ENCODE assay signal across 7 mouse cellular contexts in genomic region chr2:128211022-128211880, GRCm38 (mm10).
DNase-seq lines count a peak whose midpoint lies in the region; ATAC-seq lines count a peak whose summit lies in the region.

No protein-coding gene starts in this region.

- peak overlapping the region; percentile 75 for H3K27ac ChIP-seq in embryonic facial prominence, embryonic 10.5 days (replicated peaks)
- peak overlapping the region; percentile 45; the same call in 1 of the 2 replicates for H3K27ac ChIP-seq in intestine, embryonic 16.5 days (ENCODE audit: low read length)

- WGBS in embryonic facial prominence, embryonic 10.5 days: 10% methylated on average over 19 of the region's 19 CpGs
- WGBS in intestine, embryonic 16.5 days: 19% methylated on average over 19 of the region's 19 CpGs

- H3K9me3 ChIP-seq in embryonic facial prominence, embryonic 10.5 days: no peaks in the 10 kb centered on the region
- no peaks in the 10 kb centered on the region for H3K9me3 ChIP-seq in intestine, embryonic 16.5 days (ENCODE audit: control insufficient read depth, low read length)

- H3K9ac ChIP-seq in intestine, embryonic 16.5 days (ENCODE audit: low read depth, low read length): no peak overlapping the region; the same call in 1 of the 2 replicates

- H3K36me3 ChIP-seq in embryonic facial prominence, embryonic 10.5 days (replicated peaks): no peaks in the 10 kb centered on the region
- no peaks in the 10 kb centered on the region for H3K36me3 ChIP-seq in intestine, embryonic 16.5 days (ENCODE audit: control insufficient read depth, insufficient read depth, low read length)

- H3K27me3 ChIP-seq in embryonic facial prominence, embryonic 10.5 days (replicated peaks; ENCODE audit: low read depth, poor library complexity, severe bottlenecking): peaks cover 4% of the 10 kb centered on the region; the same call in 1 of the 2 replicates
- no peaks in the 10 kb centered on the region for H3K27me3 ChIP-seq in intestine, embryonic 16.5 days (replicated peaks; ENCODE audit: control insufficient read depth, insufficient read depth, low read length)

- peak overlapping the region; percentile 31 for H3K4me3 ChIP-seq in embryonic facial prominence, embryonic 10.5 days
- H3K4me3 ChIP-seq in intestine, embryonic 16.5 days (ENCODE audit: low read length): 0 out of 2 replicates have a peak overlapping the region, but pooled peaks have one; percentile 0

- ATAC-seq in intestine, embryonic 16.5 days: peak; percentile 84
- ATAC-seq in erythroblast, adult 5-6 weeks (replicated peaks; ENCODE audit: low FRiP score, poor library complexity, severe bottlenecking): no peak

- H3K4me1 ChIP-seq in embryonic facial prominence, embryonic 10.5 days: peaks cover 25% of the 10 kb centered on the region
- H3K4me1 ChIP-seq in intestine, embryonic 16.5 days (ENCODE audit: control insufficient read depth, insufficient read depth, low read length): peaks cover 23% of the 10 kb centered on the region

- DNase-seq in Muller cell, postnatal 12 days (ENCODE audit: inconsistent ontology term): peak; percentile 17
- DNase-seq in embryonic facial prominence, embryonic 10.5 days (ENCODE audit: low spot score): peak; percentile 38
- peak; percentile 22 for DNase-seq in lung, postnatal 25 days (ENCODE audit: low spot score)
- no peak for DNase-seq in right cerebral cortex, postnatal 36 days (ENCODE audit: low spot score in 2 of 2)
- no peak for DNase-seq in layer of hippocampus, postnatal 36 days

- peak overlapping the region; percentile 11 for H3K4me2 ChIP-seq in intestine, embryonic 16.5 days (ENCODE audit: low read depth, low read length)

Comparison
In these comparisons a context has a peak if more than half of its experiments do, and no peak if none do; other contexts are left out.
1. DNase-seq: peak in Muller cell, postnatal 12 days (single experiment), embryonic facial prominence, embryonic 10.5 days (single experiment) and lung, postnatal 25 days (single experiment); none in right cerebral cortex, postnatal 36 days (0 of 2) and layer of hippocampus, postnatal 36 days (0 of 2).